Mouse (Mus musculus) heart, embryonic 12.5 days (tissue): ENCODE measurements around the gene Tspan14. TPM values are rescaled to one million over a fixed set of nuclear protein-coding genes. Genes with fewer than 3 reads are reported as not detected.

Source experiments
- ATAC-seq: fragments of 200-750 bp; cut with Nextera tagmentation; 2 replicates; pipeline ENCODE4 v1.8.0; 2017; ENCODE audit warnings: moderate TSS enrichment, moderate library complexity; ENCODE audit not compliant: insufficient number of reproducible peaks, low FRiP score
- H3K27ac ChIP-seq: fragments of 300-500 bp; sonication (generic); 2 replicates; pipeline ENCODE4 v1.5.1; 2016; ENCODE audit warnings: mild to moderate bottlenecking, moderate library complexity; ENCODE audit not compliant: poor library complexity, severe bottlenecking
- H3K27me3 ChIP-seq: fragments of 300-500 bp; sonication (generic); replicated peaks from 2 replicates; pipeline ENCODE4 v1.6.1; 2016; ENCODE audit warnings: mild to moderate bottlenecking, moderate library complexity
- H3K36me3 ChIP-seq: fragments of 300-500 bp; sonication (generic); 2 replicates; pipeline ENCODE4 v1.6.1; 2016; ENCODE audit warnings: mild to moderate bottlenecking, moderate library complexity
- H3K4me1 ChIP-seq: fragments of 300-500 bp; sonication (generic); replicated peaks from 2 replicates; pipeline ENCODE4 v1.6.1; 2016; ENCODE audit warnings: mild to moderate bottlenecking
- H3K4me2 ChIP-seq: fragments of 300-500 bp; sonication (generic); 2 replicates; pipeline ENCODE4 v1.6.1; 2016; ENCODE audit warnings: mild to moderate bottlenecking, moderate library complexity
- H3K4me3 ChIP-seq: fragments of 300-500 bp; sonication (generic); 2 replicates; pipeline ENCODE4 v1.5.1; 2016; ENCODE audit warnings: mild to moderate bottlenecking
- H3K9ac ChIP-seq: fragments of 300-500 bp; sonication (generic); 2 replicates; pipeline ENCODE4 v1.6.1; 2016; ENCODE audit warnings: mild to moderate bottlenecking, moderate library complexity
- H3K9me3 ChIP-seq: fragments of 300-500 bp; sonication (generic); replicated peaks from 2 replicates; pipeline ENCODE4 v1.6.1; 2016; ENCODE audit warnings: mild to moderate bottlenecking, moderate library complexity
- WGBS: fragments of 180-500 bp; shearing (Covaris S2); methylation state at CpG from one replicate; pipeline ENCODE4 v1.1.7; 2016; 5-methylcytosine and 5-hydroxymethylcytosine counted together
- polyA plus RNA-seq: library from polyadenylated mRNA; unstranded; fragments of >200 nt; fragmentation: Nextera tagmentation; extraction: Ambion mirVana; gene quantifications from 2 replicates; pipeline ENCODE4 v1.2.1, GENCODE M21; 2016

The Tspan14 gene
- polyA plus RNA-seq, 1 experiment from 2014 or later: 43.2 TPM

DNA sequence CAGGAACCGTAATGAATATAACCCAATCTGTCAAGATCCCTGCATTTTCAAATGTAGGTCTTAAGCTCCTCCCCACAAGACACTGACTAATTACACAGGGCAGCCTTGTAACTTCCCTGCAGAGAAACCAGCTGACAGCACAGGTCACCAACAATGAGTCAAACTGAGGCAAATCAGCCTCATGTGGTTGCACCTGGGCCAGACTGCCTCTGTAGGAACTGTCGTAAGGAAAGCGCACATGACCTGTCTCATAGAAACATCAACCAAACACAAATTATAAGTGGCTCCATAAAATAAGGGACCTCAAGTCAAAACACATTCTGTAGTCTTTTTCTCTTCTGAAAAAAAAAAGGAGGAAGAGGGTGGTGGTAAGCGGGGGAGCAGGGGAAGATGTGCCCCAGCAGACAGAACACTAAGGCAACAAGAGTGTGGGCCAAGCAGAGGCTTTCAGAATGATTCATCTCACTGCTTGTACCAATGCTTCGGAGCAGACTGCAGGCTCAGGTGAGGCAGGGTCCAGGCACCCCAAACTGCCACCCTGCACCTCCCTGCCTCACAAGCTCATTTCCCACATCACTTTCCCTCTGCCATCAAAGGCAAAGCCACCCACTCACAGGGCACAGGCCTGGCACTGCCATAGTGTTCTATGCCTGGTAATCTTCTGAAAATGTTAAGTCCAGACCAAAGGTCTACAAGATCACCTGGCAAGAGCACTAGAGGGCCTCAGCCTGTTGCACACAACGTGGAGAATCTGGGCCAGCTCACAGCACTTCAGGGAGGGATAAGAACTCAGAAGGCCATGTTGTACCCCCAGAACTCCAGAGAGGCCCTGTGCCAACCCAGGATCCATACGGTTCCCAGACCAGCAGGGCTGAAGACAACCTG is 16.6 kb downstream of the Tspan14 start:
- WGBS: 78% methylated on average over 7 of the region's 7 CpGs
- Histone ChIP-seq H3K27ac (no peak overlapping the region), H3K27me3 (no peaks in the 10 kb centered on the region), H3K4me1 (peaks cover 53% of the 10 kb centered on the region), H3K9me3 (no peaks in the 10 kb centered on the region), H3K36me3 (no peaks in the 10 kb centered on the region), H3K4me3 (no peak overlapping the region), H3K4me2 (no peak overlapping the region), H3K9ac (no peak overlapping the region)
- no peak for ATAC-seq

- peaks cover 46% of the 10 kb centered on the region for H3K4me1 ChIP-seq
- no peaks in the 10 kb centered on the region for H3K36me3 ChIP-seq
- no peak overlapping the region for H3K4me2 ChIP-seq
- no peaks in the 10 kb centered on the region for H3K27me3 ChIP-seq
- no peak for ATAC-seq
- H3K9ac ChIP-seq: no peak overlapping the region
- H3K27ac ChIP-seq: peak overlapping the region; percentile 64
- WGBS: 62% methylated on average over 3 of the region's 3 CpGs
- H3K9me3 ChIP-seq: no peaks in the 10 kb centered on the region
- no peak overlapping the region for H3K4me3 ChIP-seq
Measured at GRCm38 (mm10) chr14:40949047-40949446, 17.6 kb downstream of the Tspan14 start.

- no peaks in the 10 kb centered on the region for H3K27me3 ChIP-seq
- 89% methylated on average over 5 of the region's 5 CpGs for whole genome bisulfite sequencing
- H3K9me3 ChIP-seq: no peaks in the 10 kb centered on the region
- H3K36me3 ChIP-seq: no peaks in the 10 kb centered on the region
- H3K27ac ChIP-seq: peak overlapping the region; percentile 64; the same call in 1 of the 2 replicates
- ATAC-seq: no peak
- no peak overlapping the region for H3K4me2 ChIP-seq
- no peak overlapping the region for H3K9ac ChIP-seq
- H3K4me3 ChIP-seq: no peak overlapping the region
- peaks cover 43% of the 10 kb centered on the region for H3K4me1 ChIP-seq
Measured at GRCm38 (mm10) chr14:40948522-40948921, 18.1 kb downstream of the Tspan14 start.

- WGBS: 38% methylated on average over 14 of the region's 14 CpGs
- Histone ChIP-seq H3K27ac (peak overlapping the region; percentile 60), H3K27me3 (no peaks in the 10 kb centered on the region), H3K9ac (no peak overlapping the region), H3K36me3 (no peaks in the 10 kb centered on the region), H3K4me3 (no peak overlapping the region), H3K4me2 (peak overlapping the region; percentile 44), H3K4me1 (peaks cover 36% of the 10 kb centered on the region), H3K9me3 (no peaks in the 10 kb centered on the region)
- peak; percentile 80 for ATAC-seq
Measured at GRCm38 (mm10) chr14:40947431-40948394, 18.9 kb downstream of the Tspan14 start.

DNA sequence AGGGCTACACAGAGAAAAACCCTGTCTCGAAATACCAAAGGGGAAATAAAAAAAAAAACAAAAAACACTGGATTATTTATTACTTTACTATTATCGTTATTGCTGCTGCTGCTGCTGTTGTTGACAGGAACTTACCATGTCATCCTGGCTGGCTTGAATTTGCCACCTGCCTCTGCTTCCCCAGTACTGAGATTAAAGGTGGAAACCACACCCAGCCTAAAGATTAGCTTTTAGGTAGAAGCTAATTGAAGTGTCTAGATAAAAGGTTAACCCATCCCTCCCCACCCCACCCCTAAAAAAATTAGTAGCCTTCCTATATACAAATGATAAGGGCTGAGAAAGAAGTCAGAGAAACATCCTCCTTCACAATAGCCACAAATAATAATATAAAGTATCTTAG is 22.8 kb downstream of the Tspan14 start:
- no peak overlapping the region for H3K4me3 ChIP-seq
- 82% methylated on average over 2 of the region's 2 CpGs for WGBS
- H3K27ac ChIP-seq: no peak overlapping the region
- no peak overlapping the region for H3K9ac ChIP-seq
- H3K4me1 ChIP-seq: peaks cover 25% of the 10 kb centered on the region
- no peaks in the 10 kb centered on the region for H3K27me3 ChIP-seq
- ATAC-seq: no peak
- no peaks in the 10 kb centered on the region for H3K36me3 ChIP-seq
- no peaks in the 10 kb centered on the region for H3K9me3 ChIP-seq
- H3K4me2 ChIP-seq: no peak overlapping the region

- ATAC-seq: no peak
Measured at GRCm38 (mm10) chr14:40942429-40942828, 24.2 kb downstream of the Tspan14 start.

GRCm38 (mm10) chr14:40938380-40938987 is 28.1 kb downstream of the Tspan14 start:
- ATAC-seq: no peak
- Histone ChIP-seq H3K9me3 (no peaks in the 10 kb centered on the region), H3K9ac (no peak overlapping the region), H3K4me2 (no peak overlapping the region), H3K27ac (no peak overlapping the region), H3K4me3 (no peak overlapping the region), H3K27me3 (no peaks in the 10 kb centered on the region), H3K4me1 (peaks cover 29% of the 10 kb centered on the region), H3K36me3 (no peaks in the 10 kb centered on the region)
- 86% methylated on average over 11 of the region's 11 CpGs for WGBS

More at GRCm38 (mm10) chr14:40942429-40942828, 24.2 kb downstream of the Tspan14 start:
- Histone ChIP-seq H3K36me3 (no peaks in the 10 kb centered on the region), H3K9ac (no peak overlapping the region), H3K4me1 (peaks cover 11% of the 10 kb centered on the region), H3K27ac (no peak overlapping the region), H3K9me3 (no peaks in the 10 kb centered on the region), H3K27me3 (no peaks in the 10 kb centered on the region), H3K4me3 (no peak overlapping the region), H3K4me2 (no peak overlapping the region)
- 67% methylated on average over 2 of the region's 2 CpGs for WGBS

- Histone ChIP-seq H3K27ac (no peak overlapping the region), H3K9ac (no peak overlapping the region), H3K27me3 (no peaks in the 10 kb centered on the region), H3K4me1 (peaks cover 37% of the 10 kb centered on the region), H3K4me2 (no peak overlapping the region), H3K4me3 (no peak overlapping the region), H3K9me3 (no peaks in the 10 kb centered on the region), H3K36me3 (no peaks in the 10 kb centered on the region)
- no peak for ATAC-seq
- 80% methylated on average over 4 of the region's 4 CpGs for WGBS
Measured at GRCm38 (mm10) chr14:40937052-40937451, 29.6 kb downstream of the Tspan14 start.

GRCm38 (mm10) chr14:40935481-40935880 is 31.1 kb downstream of the Tspan14 start:
- peaks cover 45% of the 10 kb centered on the region for H3K4me1 ChIP-seq
- ATAC-seq: no peak
- H3K27me3 ChIP-seq: no peaks in the 10 kb centered on the region
- H3K4me2 ChIP-seq: no peak overlapping the region
- no peak overlapping the region for H3K27ac ChIP-seq
- H3K36me3 ChIP-seq: no peaks in the 10 kb centered on the region
- H3K9ac ChIP-seq: no peak overlapping the region
- no peak overlapping the region for H3K4me3 ChIP-seq
- WGBS: 92% methylated on average over 1 of the region's 1 CpGs
- H3K9me3 ChIP-seq: no peaks in the 10 kb centered on the region

- peak; percentile 17; the same call in 1 of the 2 replicates for ATAC-seq
- H3K4me2 ChIP-seq: no peak overlapping the region
- WGBS: 54% methylated on average over 2 of the region's 2 CpGs
- H3K36me3 ChIP-seq: no peaks in the 10 kb centered on the region
- H3K9me3 ChIP-seq: no peaks in the 10 kb centered on the region
- peaks cover 47% of the 10 kb centered on the region for H3K4me1 ChIP-seq
- H3K27me3 ChIP-seq: no peaks in the 10 kb centered on the region
- 0 out of 2 replicates have a peak overlapping the region, but pooled peaks have one; percentile 4 for H3K27ac ChIP-seq
- H3K4me3 ChIP-seq: no peak overlapping the region
- H3K9ac ChIP-seq: no peak overlapping the region
Measured at GRCm38 (mm10) chr14:40935054-40935453, 31.6 kb downstream of the Tspan14 start.
